Mouse (Mus musculus) C2C12 (cell line): ENCODE measurements at regions not wholly inside any gene's neighbourhood (a gene's known extent, or its start where the extent isn't known, plus 50 kb on each side); places are given as distances from the start of the nearest gene placed in this dataset.

Experiments
- H3K27me3 ChIP-seq: one replicate; pipeline ENCODE4 v1.6.1; 2011; ENCODE audit not compliant: control insufficient read depth, insufficient read depth, insufficient read length
- H3K36me3 ChIP-seq: one replicate; pipeline ENCODE4 v1.6.1; 2011; ENCODE audit not compliant: control insufficient read depth, insufficient read depth
- H3K4me3 ChIP-seq: one replicate; pipeline ENCODE4 v1.5.1; 2011; ENCODE audit warnings: mild to moderate bottlenecking, control low read depth; ENCODE audit not compliant: poor library complexity, insufficient read depth, severe bottlenecking
- H3K79me2 ChIP-seq: one replicate; pipeline ENCODE4 v1.6.1; 2011; ENCODE audit not compliant: control insufficient read depth, insufficient read depth
- H3K79me3 ChIP-seq: one replicate; pipeline ENCODE4 v1.6.1; 2011; ENCODE audit warnings: low read depth, control low read depth
- H3ac ChIP-seq: one replicate; pipeline ENCODE3; 2011; ENCODE audit warnings: low read depth; ENCODE audit not compliant: control insufficient read depth, insufficient read length
- CEBPB ChIP-seq: IDR thresholded peaks from one replicate; pipeline ENCODE4 v1.6.1; 2011; ENCODE audit warnings: low read depth, mild to moderate bottlenecking, control low read depth, moderate library complexity
- CTCF ChIP-seq: IDR thresholded peaks from one replicate; pipeline ENCODE4 v1.5.1; 2011; ENCODE audit not compliant: control insufficient read depth, insufficient read depth, insufficient read length
- FOSL1 ChIP-seq: IDR thresholded peaks from one replicate; pipeline ENCODE4 v1.8.0; 2011; ENCODE audit warnings: mild to moderate bottlenecking, low read length; ENCODE audit not compliant: poor library complexity, insufficient read depth, severe bottlenecking
- MAX ChIP-seq: IDR thresholded peaks from one replicate; pipeline ENCODE4 v1.6.1; 2011; ENCODE audit warnings: mild to moderate bottlenecking, control low read depth
- MYOD1 ChIP-seq: IDR thresholded peaks from one replicate; pipeline ENCODE4 v1.6.1; 2011; ENCODE audit warnings: low read depth; ENCODE audit not compliant: control insufficient read depth, insufficient read length
- MYOG ChIP-seq: IDR thresholded peaks from one replicate; pipeline ENCODE4 v1.6.1; 2011; ENCODE audit not compliant: control insufficient read depth, insufficient read length; ENCODE audit errors: extremely low read depth
- USF1 ChIP-seq: IDR thresholded peaks from one replicate; pipeline ENCODE4 v1.6.1; 2011; ENCODE audit warnings: low read depth, mild to moderate bottlenecking, control low read depth, moderate library complexity

DNA sequence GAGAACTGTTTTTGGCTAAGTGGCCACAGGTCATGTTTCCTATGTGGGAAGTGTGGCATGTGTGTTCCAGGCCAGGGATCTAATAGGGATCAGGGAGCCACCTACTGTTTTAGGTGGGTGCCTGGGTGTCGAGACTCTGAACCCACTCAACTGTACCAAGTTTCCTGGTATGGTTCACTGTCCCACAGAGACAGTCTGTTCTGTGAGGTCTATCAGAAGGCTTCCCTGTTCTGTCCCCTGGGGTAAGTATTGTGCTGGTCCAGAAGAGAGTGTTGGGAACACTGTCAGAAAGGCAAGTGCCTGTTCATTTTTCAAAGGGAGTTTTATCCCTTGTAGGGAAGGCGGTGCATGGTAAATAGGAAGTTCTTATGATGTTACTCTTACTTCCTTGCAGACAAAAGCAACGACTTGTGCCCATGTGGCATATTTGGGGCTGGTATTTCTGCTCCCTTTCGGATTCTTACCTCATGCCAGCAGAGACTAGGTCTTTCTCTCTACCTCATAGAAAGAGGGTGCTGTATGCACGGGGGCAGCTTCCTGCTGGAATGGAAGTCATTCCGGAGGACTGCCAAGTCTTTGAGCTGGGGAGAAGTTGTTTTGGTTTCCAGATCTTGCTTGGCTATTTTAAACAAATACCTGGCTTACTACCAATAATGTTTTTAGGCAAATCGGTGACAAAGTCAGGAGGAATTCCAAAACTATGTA, 377.7 kb upstream of the Mmadhc start:
- TF ChIP-seq MYOG (no peak), MAX (no peak), MYOD1 (no peak), FOSL1 (no peak), USF1 (no peak)
- Histone ChIP-seq H3K36me3 (no peaks in the 10 kb centered on the region), H3K4me3 (no peak overlapping the region), H3K79me2 (no peaks in the 10 kb centered on the region), H3K27me3 (no peaks in the 10 kb centered on the region), H3K79me3 (no peaks in the 10 kb centered on the region), H3ac (no peak overlapping the region)

DNA sequence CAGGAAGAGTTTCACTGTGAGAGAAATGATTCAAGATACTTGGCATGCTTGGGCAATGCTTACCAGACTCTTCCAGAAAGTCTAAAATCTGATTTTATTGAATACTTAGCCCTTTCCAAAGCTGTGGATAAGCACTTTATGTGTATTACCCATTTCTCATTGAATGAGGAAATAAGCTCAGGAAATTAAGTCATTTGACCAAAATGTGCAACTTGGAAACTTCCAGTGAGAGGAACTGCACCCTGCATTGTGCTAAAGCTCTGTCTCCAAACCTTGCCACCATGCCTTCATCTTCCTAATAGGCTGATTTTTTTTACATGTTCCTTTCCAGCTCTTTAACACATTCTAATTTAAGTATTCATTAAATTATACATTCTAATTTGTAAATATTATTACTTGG, 372.7 kb upstream of the Mmadhc start:
- Histone ChIP-seq H3ac (no peak overlapping the region), H3K79me3 (no peaks in the 10 kb centered on the region), H3K27me3 (no peaks in the 10 kb centered on the region), H3K79me2 (no peaks in the 10 kb centered on the region), H3K4me3 (no peak overlapping the region), H3K36me3 (no peaks in the 10 kb centered on the region)
- TF ChIP-seq MYOG (no peak), MAX (no peak), CTCF (no peak), USF1 (no peak), FOSL1 (no peak), MYOD1 (no peak), CEBPB (no peak)

DNA sequence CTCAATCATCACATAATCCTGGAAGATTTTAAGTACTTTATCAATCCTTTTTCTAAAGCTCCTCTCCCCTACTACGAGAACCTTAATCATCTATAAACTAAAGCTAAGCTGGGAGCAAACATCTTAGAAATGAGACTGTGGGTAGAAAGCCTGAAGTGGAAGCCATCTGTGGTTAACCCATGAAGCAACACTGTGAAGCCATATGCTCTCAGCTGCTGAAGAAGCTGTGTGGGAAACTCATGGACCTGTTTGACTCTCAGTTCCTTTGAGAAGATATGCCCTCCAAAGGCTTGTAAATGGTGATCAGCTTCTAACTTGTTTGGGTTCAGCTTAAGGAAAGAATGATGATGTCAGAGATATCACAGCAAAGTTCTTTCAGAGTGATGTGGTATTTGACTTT, 372.2 kb upstream of the Mmadhc start:
- TF ChIP-seq CTCF = no peak
- Histone ChIP-seq H3K4me3 (no peak overlapping the region), H3K79me2 (no peaks in the 10 kb centered on the region), H3K27me3 (no peaks in the 10 kb centered on the region), H3K36me3 (no peaks in the 10 kb centered on the region), H3ac (no peak overlapping the region), H3K79me3 (no peaks in the 10 kb centered on the region)

DNA sequence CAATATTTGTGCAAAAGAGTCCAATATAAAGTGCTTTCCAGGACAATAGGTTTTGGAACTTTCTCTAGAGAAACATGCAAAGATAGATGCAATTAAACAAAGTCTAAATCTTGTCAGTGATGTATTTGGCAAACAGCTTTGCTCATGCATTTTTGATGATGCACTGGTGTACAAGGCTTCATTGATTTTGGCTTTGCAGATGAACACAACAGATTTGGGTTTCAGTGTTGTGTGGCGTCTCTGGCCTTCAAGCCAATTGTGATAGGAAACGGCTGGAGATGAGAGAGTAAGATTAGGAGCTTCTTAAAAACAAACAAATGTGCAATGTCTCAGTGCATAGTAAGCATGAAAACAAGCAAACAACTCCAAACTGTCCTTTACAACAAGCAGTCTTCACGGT, 370.6 kb upstream of the Mmadhc start:
- H3K4me3 ChIP-seq = no peak overlapping the region
- no peaks in the 10 kb centered on the region for H3K79me2 ChIP-seq
- no peaks in the 10 kb centered on the region for H3K27me3 ChIP-seq
- H3K36me3 ChIP-seq = no peaks in the 10 kb centered on the region
- TF ChIP-seq FOSL1 (no peak), MYOG (no peak), CEBPB (no peak), USF1 (no peak), MAX (no peak), MYOD1 (no peak)
- no peak overlapping the region for H3ac ChIP-seq
- no peaks in the 10 kb centered on the region for H3K79me3 ChIP-seq

DNA sequence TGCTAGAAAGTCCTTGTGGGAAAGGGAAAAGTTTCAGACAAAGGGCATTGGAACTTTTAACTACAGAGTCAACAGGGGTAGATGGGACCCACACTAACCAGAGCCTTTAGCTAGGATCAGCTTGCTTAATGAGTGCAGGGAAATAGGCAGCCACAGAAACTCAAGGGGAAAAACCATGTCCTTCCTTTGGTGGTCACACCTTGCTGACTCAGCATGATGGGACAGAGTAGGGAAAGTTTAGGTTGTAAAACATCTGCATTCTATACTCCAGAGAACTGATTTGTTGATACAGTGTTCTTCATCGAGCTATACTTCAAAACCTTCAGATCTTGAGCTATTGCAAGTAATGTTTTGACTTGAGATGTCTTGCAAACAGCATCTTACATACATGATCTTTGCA, 365.9 kb upstream of the Mmadhc start:
- no peak overlapping the region for H3K4me3 ChIP-seq
- no peak for TF ChIP-seq CTCF
- TF ChIP-seq CEBPB = no peak
- TF ChIP-seq MYOG = no peak
- no peak for TF ChIP-seq MYOD1
- TF ChIP-seq MAX = no peak
- TF ChIP-seq USF1 = no peak
- no peak for TF ChIP-seq FOSL1
- no peaks in the 10 kb centered on the region for H3K36me3 ChIP-seq
- no peaks in the 10 kb centered on the region for H3K27me3 ChIP-seq
- H3K79me3 ChIP-seq = no peaks in the 10 kb centered on the region
- H3K79me2 ChIP-seq = no peaks in the 10 kb centered on the region
- H3ac ChIP-seq = no peak overlapping the region

DNA sequence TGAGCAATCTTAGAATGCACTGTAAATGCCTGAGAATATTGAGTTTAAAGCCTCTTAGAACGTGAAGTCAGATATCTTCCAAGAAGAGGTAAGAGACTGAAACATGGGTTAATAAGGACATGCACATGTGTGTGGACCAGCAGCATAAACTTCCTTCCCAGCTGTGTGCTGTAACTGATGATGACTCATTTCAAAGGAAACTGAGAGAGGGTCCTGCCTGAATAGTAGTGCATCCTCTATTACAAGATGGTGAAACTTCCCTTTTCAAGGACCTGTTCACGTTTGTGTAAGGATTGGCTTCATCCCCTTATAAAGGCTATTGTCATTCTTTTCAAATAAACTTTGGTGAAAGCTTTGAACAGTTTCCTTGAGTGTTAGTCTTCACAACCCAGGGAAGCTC, 363.4 kb upstream of the Mmadhc start:
- no peaks in the 10 kb centered on the region for H3K79me2 ChIP-seq
- TF ChIP-seq MYOD1 (no peak), CEBPB (no peak), MYOG (no peak), CTCF (no peak), MAX (no peak), USF1 (no peak), FOSL1 (no peak)
- no peak overlapping the region for H3K4me3 ChIP-seq
- no peak overlapping the region for H3ac ChIP-seq
- H3K79me3 ChIP-seq = no peaks in the 10 kb centered on the region
- H3K36me3 ChIP-seq = no peaks in the 10 kb centered on the region
- no peaks in the 10 kb centered on the region for H3K27me3 ChIP-seq
